Mouse (Mus musculus) thymus, postnatal 10 days (tissue): ENCODE measurements around the gene Golga5.
A peak's percentile ranks its signal among the peaks of the same experiment; 100 is the strongest.
"Not testable (repeated sequence)": the region's sequence is repeated elsewhere in the genome, so short reads cannot be mapped to it uniquely, and the experiment has no call there.

ENCODE experiments used
- DNase-seq, 2 experiments: peaks; one replicate each; pipeline ENCODE4 v3.0.0; 2021; ENCODE audit warnings: low spot score in 2 of 2

The Golga5 gene

DNA sequence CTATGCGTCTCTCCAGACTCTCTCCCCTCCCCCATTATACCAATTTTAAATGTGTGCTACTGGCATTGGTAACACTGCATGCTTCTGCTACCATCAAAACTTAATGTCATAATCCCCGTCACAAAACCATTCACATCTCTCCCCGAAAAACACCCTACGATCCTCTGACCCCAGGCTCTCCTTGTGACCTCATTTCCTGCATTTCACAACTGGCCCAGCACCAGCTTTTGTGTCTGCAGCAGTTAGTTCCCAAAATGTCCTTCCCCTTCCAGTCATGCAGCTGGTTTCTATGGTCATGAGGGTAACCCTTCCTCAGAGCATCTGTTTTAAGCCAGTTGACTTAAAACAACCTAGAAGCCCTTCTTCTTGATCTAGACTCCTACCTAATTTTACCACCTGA is 23.5 kb upstream of the Golga5 start:
- DNase-seq, result no peak

GRCm38 (mm10) chr12:102450437-102450836 is 18.5 kb upstream of the Golga5 start:
- DNase-seq, result no peak

DNA sequence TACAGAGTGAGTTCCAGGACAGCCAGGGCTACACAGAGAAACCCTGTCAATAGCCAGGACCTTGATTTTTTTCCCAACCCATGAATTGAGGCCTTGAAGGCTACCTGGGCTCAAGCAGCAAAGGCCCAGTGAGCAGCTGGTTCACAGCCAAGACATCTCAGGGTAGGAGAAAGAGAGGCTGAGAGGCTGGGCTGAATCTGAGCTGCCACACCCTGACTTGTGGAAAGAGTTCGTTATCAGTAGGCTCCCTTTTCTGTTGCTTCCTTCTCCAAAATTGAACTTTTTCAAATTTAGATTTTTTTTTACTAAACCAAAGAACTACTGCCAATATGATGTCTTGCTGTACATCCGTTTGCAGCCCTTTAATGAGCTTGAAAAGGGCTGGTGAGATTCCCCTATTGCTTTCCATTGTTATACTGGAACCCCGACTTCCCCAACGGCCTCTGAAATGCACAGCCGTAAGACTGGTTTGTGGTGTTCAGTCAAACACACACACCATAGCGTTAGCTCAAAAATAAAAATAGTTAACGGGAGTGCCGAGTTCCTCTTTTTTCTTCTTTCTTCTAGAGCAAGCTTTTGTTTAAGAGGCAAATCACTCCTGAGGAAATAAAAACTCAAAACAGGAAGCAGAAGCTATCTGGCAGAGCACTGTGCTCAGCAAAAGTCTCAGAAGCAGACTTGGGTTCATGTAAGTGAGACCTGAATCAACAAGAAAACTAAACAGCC is 17.6 kb upstream of the Golga5 start:
- no peak for DNase-seq

DNA sequence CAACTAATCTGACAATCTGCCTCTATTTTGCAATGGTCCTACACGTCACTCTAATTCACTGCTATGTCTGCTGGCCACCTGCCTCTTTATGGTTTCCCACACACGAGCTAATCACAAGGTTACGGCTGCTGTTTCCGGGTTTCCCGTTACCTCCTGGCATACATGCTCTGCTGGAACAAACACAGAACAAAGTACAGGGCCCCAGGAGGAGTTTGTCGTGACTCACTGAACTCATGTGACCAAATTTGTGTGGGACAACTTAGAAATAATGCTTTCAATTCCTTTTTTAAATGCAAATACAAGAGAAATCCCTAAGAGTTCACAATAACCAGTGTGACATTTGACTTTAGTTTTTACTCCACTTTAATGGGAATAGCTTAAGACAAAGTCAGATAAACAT is 15.4 kb upstream of the Golga5 start:
- no peak for DNase-seq

GRCm38 (mm10) chr12:102456467-102457193 is 12.3 kb upstream of the Golga5 start:
- no peak for DNase-seq

GRCm38 (mm10) chr12:102460014-102460413 is 8.9 kb upstream of the Golga5 start:
- DNase-seq, result no peak

- DNase-seq, result peak in 1 of 2 experiments; percentile 15
Observed at GRCm38 (mm10) chr12:102461177-102461576, 7.8 kb upstream of the Golga5 start.

- no peak for DNase-seq
Observed at GRCm38 (mm10) chr12:102464650-102465049, 4.3 kb upstream of the Golga5 start.

GRCm38 (mm10) chr12:102468136-102468535 is 799 bp upstream of the Golga5 start:
- DNase-seq, result no peak

DNA sequence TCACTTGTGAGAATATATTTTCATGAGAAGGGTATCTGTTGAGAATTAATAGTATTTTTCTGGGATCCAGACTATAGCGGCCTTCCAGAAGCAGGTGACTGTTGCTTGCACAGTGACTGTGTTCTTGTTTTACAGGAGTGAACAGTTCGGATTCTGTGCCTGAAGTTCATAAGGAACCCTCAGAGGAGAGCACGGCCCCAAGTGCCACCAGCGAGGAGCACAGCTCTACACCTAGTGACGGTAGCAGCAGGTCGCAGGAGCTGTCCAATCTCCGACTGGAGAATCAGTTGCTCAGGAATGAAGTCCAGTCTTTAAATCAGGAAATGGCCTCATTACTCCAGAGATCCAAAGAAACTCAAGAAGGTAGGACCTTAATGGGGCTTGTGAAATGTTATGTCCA is 5.5 kb downstream of the Golga5 start:
- DNase-seq, result no peak

- DNase-seq, result no peak
Observed at GRCm38 (mm10) chr12:102480481-102480880, 11.5 kb downstream of the Golga5 start.

GRCm38 (mm10) chr12:102484946-102485345 is 16.0 kb downstream of the Golga5 start:
- no peak for DNase-seq

DNA sequence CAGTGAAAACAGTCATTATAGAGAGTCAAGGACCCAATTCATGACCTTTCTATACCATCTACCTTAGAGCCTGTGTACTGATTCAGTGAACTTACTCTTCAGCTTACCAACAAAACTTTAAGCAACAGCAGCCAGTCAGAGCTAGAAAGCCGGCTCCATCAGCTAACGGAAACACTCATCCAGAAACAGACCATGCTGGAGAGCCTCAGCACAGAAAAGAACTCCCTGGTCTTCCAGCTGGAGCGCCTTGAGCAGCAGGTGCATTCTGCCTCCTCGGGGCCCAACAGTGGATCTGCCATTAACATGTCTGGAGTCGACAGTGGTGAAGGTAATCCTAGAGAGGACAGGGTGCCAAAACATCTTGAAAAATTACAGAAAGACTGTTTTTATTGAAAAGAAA is 23.0 kb downstream of the Golga5 start:
- DNase-seq, result no peak

GRCm38 (mm10) chr12:102495754-102496153 is 26.8 kb downstream of the Golga5 start:
- DNase-seq, result not testable (repeated sequence)

- DNase-seq, result no peak
Observed at GRCm38 (mm10) chr12:102497905-102498304, 29.0 kb downstream of the Golga5 start.

DNA sequence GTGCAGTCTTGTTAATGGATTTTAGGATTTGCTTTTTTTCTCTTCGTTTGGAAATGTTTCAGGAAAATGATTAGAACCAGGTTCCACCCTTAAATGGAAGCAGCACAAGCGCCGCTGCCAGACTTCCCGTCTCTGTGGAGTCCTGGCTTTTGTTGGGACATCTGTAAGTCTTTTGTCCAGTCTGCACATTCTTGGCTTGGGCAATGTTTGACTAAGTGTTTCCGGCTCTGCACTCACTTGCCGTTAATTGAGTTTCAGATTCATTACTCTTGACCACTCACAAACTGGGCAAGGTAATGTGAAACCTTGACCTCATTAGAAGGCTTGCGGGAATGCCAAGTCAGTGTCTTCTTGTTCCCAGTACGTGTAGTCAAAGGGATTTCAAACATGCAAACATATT is 29.8 kb downstream of the Golga5 start:
- no peak for DNase-seq

DNA sequence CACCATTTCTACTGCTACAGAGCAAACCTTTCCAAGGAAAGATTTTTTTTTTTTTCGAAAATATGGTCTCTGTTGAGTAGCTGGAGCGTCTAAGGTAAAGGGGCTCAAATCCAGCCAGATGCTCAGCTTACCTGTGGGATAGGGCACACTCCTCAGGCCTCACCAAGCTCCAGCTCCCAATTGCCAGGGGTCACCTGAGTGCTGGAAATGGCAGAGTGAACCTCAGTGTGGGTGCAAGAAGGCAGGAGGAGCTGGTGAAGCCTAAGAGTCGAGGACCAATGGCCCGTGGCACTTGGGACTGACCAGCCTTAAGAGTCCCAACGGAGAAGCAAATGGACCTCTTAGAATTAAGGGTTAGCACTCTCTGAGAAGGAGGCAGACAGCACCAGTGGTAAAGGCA is 30.3 kb downstream of the Golga5 start:
- no peak for DNase-seq

- no peak for DNase-seq
Observed at GRCm38 (mm10) chr12:102499723-102500122, 30.8 kb downstream of the Golga5 start.

DNA sequence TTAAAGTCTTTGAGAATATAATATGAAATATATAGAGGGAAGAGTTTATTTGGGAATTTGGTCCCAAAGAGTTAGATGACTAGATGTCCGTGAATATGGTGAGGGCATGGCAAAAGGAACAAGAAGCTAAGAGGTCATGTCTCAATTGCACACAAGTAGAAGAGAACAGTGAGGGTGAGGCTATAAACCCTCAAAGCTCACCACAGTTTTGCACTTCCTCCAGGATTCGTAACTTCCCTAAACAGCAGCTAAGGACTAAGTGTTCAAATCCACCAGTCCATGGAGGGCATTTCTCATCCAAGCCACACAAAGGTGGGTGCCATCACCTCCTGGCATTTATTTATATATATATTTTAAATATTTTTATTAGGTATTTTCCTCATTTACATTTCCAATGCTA is 32.1 kb downstream of the Golga5 start:
- DNase-seq, result no peak

GRCm38 (mm10) chr12:102501848-102502595 is 33.1 kb downstream of the Golga5 start:
- no peak for DNase-seq

DNA sequence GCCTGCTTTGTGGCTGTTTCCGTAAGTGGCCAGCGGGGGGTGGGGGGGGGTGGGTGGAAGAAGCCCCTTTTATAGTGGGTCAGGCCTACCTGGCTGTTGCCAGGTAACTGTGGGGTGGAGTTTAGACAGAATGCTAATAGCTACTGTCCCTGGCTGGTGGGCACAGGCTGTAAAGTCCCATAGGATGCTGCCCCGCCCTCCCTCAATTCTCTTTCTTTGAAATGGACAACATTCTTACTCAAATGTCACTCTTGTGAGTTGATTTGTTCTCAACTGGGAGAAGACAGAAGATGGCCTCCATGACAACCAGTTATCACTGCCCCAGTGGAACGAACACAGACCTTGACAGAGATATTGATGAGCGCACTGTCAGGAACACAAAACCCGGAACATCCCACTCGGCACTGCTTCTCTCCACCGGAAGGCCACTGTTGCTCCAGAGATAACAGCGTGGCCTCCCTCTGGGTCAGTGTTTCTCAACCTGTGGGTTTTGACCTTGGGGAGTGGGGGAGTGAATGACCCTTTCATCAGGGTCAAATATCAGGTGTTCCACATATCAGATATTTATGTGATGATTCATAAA is 36.3 kb downstream of the Golga5 start:
- no peak for DNase-seq

DNA sequence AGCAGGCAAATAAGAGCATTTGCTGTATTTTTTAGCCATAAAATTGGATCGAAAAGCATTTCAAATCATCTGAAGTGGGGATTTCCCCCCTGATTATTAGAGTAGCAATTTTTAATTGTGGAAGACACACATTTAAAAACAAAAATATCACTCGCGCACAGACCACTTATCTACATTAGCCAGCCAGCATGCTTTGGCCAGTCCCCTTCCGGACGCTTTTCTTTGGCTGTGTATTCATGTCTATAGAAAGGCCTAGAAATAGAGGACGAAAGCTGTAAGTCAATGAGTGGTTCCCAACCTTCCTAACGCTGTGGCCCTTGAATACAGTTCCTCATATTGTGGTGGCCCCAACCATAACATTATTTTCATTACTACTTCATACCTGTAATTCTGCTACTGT is 37.0 kb downstream of the Golga5 start:
- no peak for DNase-seq
